Mouse (Mus musculus) ES-E14 (cell line): Measurements from ENCODE around the gene St8sia1.

Experiments used
- CHD2 ChIP-seq: IDR thresholded peaks from 2 replicates; pipeline ENCODE4 v1.6.1; 2014; ENCODE audit warnings: mild to moderate bottlenecking, low read depth, low read length, inconsistent platforms
- MAFK ChIP-seq: IDR thresholded peaks from 2 replicates; pipeline ENCODE4 v1.6.1; 2014; ENCODE audit warnings: mild to moderate bottlenecking, low read depth, low read length, inconsistent platforms; ENCODE audit not compliant: insufficient read depth

DNA sequence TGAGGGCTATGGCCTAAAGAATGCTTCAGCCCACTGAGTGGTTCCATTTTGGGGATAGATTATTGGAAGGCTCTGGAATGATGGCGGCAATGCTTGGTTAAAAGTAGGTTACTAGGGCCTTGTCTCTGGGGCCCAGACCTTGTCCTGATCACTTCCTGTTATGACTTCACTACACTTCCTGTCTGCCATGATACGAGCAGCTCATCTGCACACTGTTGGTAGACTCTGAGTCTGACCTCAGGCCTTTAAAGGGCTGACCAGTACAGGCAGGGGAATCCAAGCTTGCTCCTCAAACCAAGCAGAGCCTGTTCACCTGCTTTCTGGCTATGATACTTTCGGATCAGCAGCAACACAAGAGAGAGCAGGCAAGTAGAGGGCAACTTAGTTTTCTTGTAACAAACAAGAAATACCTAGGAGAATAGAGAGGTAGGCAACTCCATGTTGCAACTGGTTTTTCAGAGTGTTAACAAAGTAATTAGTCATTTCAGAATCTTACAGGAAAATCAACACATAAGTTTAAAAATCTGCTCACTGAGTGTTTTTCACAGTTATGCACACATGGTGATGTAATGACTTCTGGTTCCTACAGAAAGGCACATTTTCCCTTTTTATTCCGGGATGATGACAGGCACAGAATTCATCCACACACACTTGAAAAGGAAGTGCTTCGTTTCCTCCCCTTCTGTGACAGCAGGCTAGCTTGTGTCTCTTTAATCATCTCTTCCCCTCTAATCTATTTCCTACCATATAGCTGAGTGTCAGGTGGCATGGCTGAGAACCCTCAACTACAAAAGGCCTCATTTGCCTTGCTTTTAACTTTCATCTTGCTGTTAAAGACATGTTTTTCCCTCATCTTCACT is 55.1 kb downstream of the St8sia1 start:
- TF ChIP-seq MAFK (no peak), CHD2 (no peak)
